Mouse (Mus musculus) cortical plate, adult 2 months (tissue): ENCODE measurements at regions not wholly inside any gene's neighbourhood (a gene's known extent, or its start where the extent isn't known, plus 50 kb on each side); places are given as distances from the start of the nearest gene placed in this dataset.

ENCODE experiments used
- CTCF ChIP-seq: fragments of 200-500 bp; IDR thresholded peaks from 2 replicates; pipeline ENCODE4 v1.5.1; 2011; ENCODE audit warnings: mild to moderate bottlenecking, control low read depth, low read length; ENCODE audit not compliant: insufficient read depth; ENCODE audit errors: extremely low read depth
- POLR2A ChIP-seq: fragments of 200-500 bp; IDR thresholded peaks from 2 replicates; pipeline ENCODE4 v1.6.1; 2011; ENCODE audit warnings: mild to moderate bottlenecking, low read length, control low read depth; ENCODE audit not compliant: insufficient read depth; ENCODE audit errors: extremely low read depth

- TF ChIP-seq POLR2A (no peak), CTCF (no peak)
Measured at GRCm38 (mm10) chr6:100094653-100095217, 192.6 kb downstream of the Rybp start.
